Mouse (Mus musculus) T-helper 17 cell (primary cell): ENCODE measurements around the gene Ppp6r2.

Experiments used
- in situ Hi-C, 2 experiments: fragments of 300-600 bp; cut with MboI, MseI; formaldehyde crosslinking; loops; 1 replicate in 1 of 2; 2 replicates in 1 of 2; pipeline ENCODE4 v1.15.1; 2025; ENCODE audit warnings: high pct_unique_total_duplicates in 2 of 2

Gene Ppp6r2

GRCm38 (mm10) chr15:89210915-89211715 is at the start of gene Ppp6r2:
Gene Ppp6r2, plus strand, starts transcription at chr15:89211553.
- in situ Hi-C loops: loop anchor here in 1 of 2 experiments (5.0 kb wide), 1 partner anchor 84 kb away; the partner anchor contains the start of gene Hdac10

DNA sequence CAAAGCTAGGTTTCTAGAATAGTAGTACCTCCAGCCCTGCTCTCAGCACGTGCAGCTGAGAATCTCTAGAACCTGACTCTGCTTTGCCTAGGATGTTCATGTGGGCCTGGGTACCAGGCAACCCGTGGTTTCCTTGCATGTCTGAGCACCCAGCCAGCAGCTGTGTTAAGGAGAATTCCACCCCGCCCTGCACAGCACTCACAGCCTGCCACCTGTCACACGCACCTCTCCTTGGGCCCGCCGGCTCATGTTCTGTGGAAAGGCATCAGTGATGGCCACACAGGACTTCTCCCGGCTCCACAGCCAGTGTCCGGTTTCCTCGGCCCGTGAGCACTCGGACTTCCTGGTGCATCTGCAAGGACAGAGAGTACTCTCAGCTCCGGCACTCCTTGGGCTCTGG is 45.9 kb upstream of the Ppp6r2 start:
- in situ Hi-C loops: no loop called here

DNA sequence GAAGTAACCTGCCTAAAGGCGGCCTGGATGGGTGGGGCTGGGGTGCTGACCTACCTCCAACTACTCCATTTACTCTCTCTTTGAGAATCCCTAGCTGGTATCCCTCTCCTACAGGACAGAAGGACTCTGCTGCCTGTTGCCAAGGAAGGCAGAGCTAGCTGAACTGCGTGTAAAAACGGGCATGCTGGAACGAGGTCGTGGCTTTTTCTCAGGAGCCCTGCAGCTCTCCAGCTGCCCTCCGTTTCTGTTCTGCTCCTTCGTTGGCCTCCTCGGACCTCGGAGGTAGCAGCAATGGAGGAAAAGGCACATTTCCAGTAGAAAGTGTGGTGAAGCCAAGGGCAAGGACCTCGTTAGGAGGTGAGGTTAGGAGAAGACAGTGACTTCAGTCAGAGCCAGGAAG is 42.4 kb upstream of the Ppp6r2 start:
- in situ Hi-C loops: no loop called here

- in situ Hi-C loops: no loop called here
These were observed 41.9 kb upstream of the Ppp6r2 start for GRCm38 (mm10) chr15:89169431-89169830.

DNA sequence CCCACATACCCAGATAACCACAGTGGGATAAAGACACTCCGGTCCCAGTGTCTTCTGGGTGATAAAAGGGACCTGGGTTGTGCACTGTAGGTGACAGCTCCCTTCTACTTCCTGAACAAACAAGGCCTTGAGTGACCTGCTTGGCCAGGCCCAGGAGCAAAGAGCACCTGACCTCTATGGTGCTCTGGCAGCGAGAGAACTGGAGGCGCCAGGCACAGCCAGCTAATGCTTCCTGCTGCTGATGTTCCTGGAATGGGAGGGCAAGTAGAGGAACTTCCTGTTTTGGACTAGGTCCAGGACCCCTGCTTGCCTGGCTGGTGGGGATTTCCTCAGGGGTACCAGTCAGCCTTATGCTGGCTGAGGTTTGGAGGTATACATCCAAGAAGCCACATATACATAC is 41.3 kb upstream of the Ppp6r2 start:
- in situ Hi-C loops: no loop called here

GRCm38 (mm10) chr15:89171526-89172051 is 39.8 kb upstream of the Ppp6r2 start:
- in situ Hi-C loops: no loop called here

GRCm38 (mm10) chr15:89172276-89172935 is 38.9 kb upstream of the Ppp6r2 start:
- in situ Hi-C loops: no loop called here

GRCm38 (mm10) chr15:89173024-89173905 is 38.1 kb upstream of the Ppp6r2 start:
- in situ Hi-C loops: no loop called here

DNA sequence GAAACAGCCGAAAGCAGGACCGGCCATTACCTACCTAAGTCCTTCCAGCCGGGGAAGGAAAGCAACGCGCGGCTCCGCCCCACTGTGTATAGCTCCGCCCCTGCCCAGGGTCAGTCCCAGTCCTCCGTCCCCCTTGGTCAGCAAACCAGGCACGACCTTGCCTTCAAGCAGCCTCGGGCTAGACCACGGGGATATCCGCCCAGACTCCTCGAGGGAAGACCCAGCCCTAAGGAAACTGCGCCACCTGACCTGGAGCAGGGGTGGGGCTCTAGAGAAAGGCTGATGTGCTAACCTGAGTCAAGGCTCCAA is 37.5 kb upstream of the Ppp6r2 start:
- in situ Hi-C loops: no loop called here

- in situ Hi-C loops: no loop called here
These were observed 36.4 kb upstream of the Ppp6r2 start for GRCm38 (mm10) chr15:89174889-89175339.

DNA sequence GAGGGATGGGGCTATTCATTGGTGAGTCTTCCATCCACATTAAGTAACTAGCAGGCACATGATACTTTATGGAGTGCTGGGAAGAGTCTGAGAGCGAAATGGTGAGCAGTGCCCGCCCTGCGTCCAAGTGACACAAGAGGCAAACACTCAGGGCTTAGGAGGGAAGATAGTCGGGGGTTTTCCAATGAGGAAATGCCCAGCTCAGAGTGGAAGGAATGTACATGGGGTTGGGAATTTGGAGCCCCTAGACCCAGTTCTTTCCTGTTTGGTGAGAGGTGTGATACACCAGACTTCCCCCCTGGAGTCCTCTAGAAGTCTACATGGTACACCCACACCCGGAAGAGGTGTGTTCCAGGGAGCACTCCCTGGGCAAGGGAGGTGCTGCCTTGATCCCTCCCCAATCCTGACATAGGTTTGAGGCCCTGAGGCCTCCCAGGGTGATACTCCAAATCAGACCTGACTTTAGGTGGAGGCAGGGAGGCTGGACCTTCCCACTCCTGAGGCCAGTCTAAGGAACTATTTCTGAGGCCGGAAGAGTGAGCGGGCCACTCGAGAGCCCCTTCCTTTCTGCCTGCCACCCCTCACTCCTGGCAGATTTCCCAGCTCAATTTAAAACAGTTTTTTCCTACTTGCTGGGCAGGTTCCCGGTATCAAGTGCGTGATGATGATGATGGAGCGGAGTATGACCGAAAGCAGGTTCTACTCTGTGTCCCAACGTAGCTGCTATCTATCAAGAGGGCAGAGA is 35.8 kb upstream of the Ppp6r2 start:
- in situ Hi-C loops: no loop called here

DNA sequence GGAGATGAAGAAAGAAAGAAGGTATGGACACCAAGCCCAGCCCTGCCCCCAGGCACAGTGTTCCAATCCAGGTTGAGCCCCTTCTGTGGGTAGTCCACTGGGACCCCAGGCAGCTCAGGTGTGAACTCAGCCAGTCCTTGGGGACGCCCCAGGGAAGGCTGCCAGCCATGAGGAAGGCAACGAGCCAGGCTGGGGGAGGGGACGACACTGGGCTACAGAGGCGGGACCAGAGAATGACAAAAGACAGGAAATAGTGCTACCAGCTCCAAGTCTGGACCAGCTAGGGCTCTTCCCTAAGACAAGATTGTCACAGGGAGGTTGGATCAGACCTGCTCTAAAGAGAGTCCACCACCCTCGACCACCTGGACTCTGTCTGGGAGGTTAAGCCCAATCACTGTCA is 34.2 kb upstream of the Ppp6r2 start:
- in situ Hi-C loops: no loop called here

- in situ Hi-C loops: no loop called here
These were observed 33.6 kb upstream of the Ppp6r2 start for GRCm38 (mm10) chr15:89177576-89178259.

- in situ Hi-C loops: no loop called here
These were observed 33.0 kb upstream of the Ppp6r2 start for GRCm38 (mm10) chr15:89178260-89178860.

DNA sequence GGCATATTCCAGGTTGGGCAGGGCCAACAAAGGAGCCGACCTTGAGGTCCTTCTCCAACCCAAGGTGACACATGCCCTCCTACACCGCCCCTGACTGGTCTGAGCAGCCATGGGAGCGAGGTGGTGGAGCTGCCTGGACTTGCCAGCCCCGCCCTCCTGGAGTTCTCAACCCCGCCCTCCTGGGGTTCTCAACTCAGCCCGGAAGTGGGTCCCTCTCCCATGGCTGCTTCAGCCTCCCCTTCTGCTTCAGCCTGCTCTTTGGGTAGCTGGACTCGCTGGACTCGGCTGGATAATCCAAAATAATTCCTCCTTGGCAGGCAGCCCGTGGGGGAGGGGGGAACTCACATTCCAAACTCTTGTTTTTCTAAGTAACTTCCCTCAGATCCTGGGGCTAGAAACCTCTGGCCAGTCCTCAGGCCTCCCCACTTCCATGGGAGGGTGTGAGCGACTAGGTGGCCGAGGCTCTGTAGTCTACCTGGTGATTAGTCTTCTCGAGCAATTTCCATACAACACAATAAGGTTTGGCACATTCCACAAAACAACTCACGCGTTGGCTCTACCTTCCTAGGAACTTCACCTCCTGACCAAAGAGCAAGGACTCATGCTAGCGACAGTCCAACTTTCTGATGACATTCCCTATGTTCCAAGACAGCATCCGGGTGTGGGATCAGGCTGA is 32.3 kb upstream of the Ppp6r2 start:
- in situ Hi-C loops: no loop called here

- in situ Hi-C loops: no loop called here
These were observed 31.8 kb upstream of the Ppp6r2 start for GRCm38 (mm10) chr15:89179630-89179964.

- in situ Hi-C loops: no loop called here
These were observed 31.2 kb upstream of the Ppp6r2 start for GRCm38 (mm10) chr15:89180081-89180541.

GRCm38 (mm10) chr15:89180571-89181229 is 30.7 kb upstream of the Ppp6r2 start, which contains the start of gene Plxnb2:
Gene Plxnb2, minus strand, starts transcription at chr15:89180788.
- in situ Hi-C loops: no loop called here
